In the genomic region with DNA sequence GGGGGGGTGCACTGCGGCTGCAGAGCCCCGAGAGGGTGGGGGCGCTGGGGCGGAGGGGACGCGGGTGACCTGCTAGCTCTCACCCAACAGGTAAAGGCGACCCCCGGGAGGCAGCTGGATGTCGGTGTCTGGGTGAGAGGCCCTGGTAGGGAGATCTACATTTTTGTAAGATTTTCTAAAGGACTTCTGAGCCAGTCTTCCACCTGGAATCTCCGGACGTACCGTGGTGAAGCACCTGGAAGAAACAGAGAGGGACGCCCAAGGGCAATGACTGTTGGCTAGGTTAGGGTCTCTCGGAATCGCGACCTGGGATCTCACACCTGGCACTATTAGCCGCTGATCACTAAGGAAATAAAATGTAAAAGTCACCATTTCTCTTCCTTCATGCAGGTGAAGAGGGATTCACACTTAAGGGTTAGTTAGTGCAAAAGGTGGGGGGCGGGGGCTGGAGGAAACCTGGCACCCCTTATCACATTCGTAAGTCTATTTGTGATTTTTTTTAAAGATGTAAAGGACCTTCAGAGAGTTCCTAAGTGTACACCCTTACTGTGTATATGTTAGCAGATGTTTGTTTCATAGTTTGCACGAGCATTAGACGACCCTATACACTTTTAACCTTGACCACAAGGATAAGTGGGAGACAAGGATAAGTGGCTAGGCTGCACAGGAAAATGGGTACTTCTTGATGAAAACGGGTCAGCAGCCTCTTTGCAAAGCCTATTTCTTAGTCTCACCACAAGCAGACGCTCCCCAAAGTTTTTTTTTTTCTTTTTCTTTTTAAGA, we compare ENCODE assay signal across 8 mouse cellular contexts. TPM values are rescaled to one million over a fixed set of nuclear protein-coding genes. Genes with fewer than 3 reads are reported as not detected.
DNase-seq lines count a peak whose midpoint lies in the region; ATAC-seq and TF ChIP-seq lines count a peak whose summit lies in the region.

No protein-coding gene starts in this region.

- peaks cover 26% of the 10 kb centered on the region for H3K36me3 ChIP-seq in heart, embryonic 10.5 days
- H3K36me3 ChIP-seq in C2C12 (ENCODE audit: control insufficient read depth, insufficient read depth): peaks cover 14% of the 10 kb centered on the region
- peaks cover 20% of the 10 kb centered on the region for H3K36me3 ChIP-seq in forebrain, embryonic 13.5 days (ENCODE audit: poor library complexity, severe bottlenecking)
- H3K36me3 ChIP-seq in liver, embryonic 12.5 days: peaks cover 16% of the 10 kb centered on the region

- peak overlapping the region; percentile 87 for H3K4me3 ChIP-seq in heart, embryonic 10.5 days
- peak overlapping the region; percentile 74 for H3K4me3 ChIP-seq in C2C12 (ENCODE audit: insufficient read depth, poor library complexity, severe bottlenecking)
- peak overlapping the region; percentile 78 for H3K4me3 ChIP-seq in forebrain, embryonic 13.5 days
- H3K4me3 ChIP-seq in liver, embryonic 12.5 days: peak overlapping the region; percentile 57

- H3K9ac ChIP-seq in forebrain, embryonic 13.5 days: peak overlapping the region; percentile 90
- H3K9ac ChIP-seq in liver, embryonic 12.5 days: peak overlapping the region; percentile 53

- H3K9me3 ChIP-seq in heart, embryonic 10.5 days: no peaks in the 10 kb centered on the region
- no peaks in the 10 kb centered on the region for H3K9me3 ChIP-seq in forebrain, embryonic 13.5 days (replicated peaks)
- no peaks in the 10 kb centered on the region for H3K9me3 ChIP-seq in liver, embryonic 12.5 days (replicated peaks)

- WGBS in heart, embryonic 10.5 days: 2% methylated on average over 23 of the region's 23 CpGs
- 3% methylated on average over 23 of the region's 23 CpGs for WGBS in forebrain, embryonic 13.5 days
- WGBS in liver, embryonic 12.5 days (ENCODE audit: insufficient replicate concordance): 3% methylated on average over 23 of the region's 23 CpGs

- peaks cover 36% of the 10 kb centered on the region for H3K79me2 ChIP-seq in C2C12 (ENCODE audit: control insufficient read depth, insufficient read depth)

- H3K27ac ChIP-seq in heart, embryonic 10.5 days: peak overlapping the region; percentile 97
- H3K27ac ChIP-seq in forebrain, embryonic 13.5 days: peak overlapping the region; percentile 98
- H3K27ac ChIP-seq in liver, embryonic 12.5 days: peak overlapping the region; percentile 51; the same call in 1 of the 2 replicates

- no peak for DNase-seq in heart, embryonic 10.5 days (ENCODE audit: low spot score)
- DNase-seq in heart, adult 11 months: no peak
- DNase-seq in testis, postnatal 10 days (ENCODE audit: low spot score): no peak
- DNase-seq in adrenal gland, adult 2 months: no peak
- no peak for DNase-seq in right cerebral cortex, postnatal 14 days

- H3K79me3 ChIP-seq in C2C12 (ENCODE audit: low read depth): peaks cover 34% of the 10 kb centered on the region

- H3ac ChIP-seq in C2C12 (ENCODE audit: control insufficient read depth, insufficient read length, low read depth): peak overlapping the region; percentile 14

- H3K27me3 ChIP-seq in heart, embryonic 10.5 days (ENCODE audit: insufficient read depth, poor library complexity, severe bottlenecking): peaks cover 11% of the 10 kb centered on the region; the same call in 1 of the 2 replicates
- H3K27me3 ChIP-seq in C2C12 (ENCODE audit: control insufficient read depth, insufficient read depth, insufficient read length): no peaks in the 10 kb centered on the region
- no peaks in the 10 kb centered on the region for H3K27me3 ChIP-seq in forebrain, embryonic 13.5 days
- H3K27me3 ChIP-seq in liver, embryonic 12.5 days (replicated peaks): peaks cover 78% of the 10 kb centered on the region

- ATAC-seq in forebrain, embryonic 13.5 days: peak; percentile 1; the same call in 1 of the 2 replicates
- ATAC-seq in liver, embryonic 12.5 days: no peak

- no peak for TF ChIP-seq CTCF in C2C12 (IDR thresholded peaks at IDR 0.05; ENCODE audit: control insufficient read depth, insufficient read depth, insufficient read length)

- peaks cover 45% of the 10 kb centered on the region for H3K4me1 ChIP-seq in heart, embryonic 10.5 days
- H3K4me1 ChIP-seq in forebrain, embryonic 13.5 days: peaks cover 49% of the 10 kb centered on the region
- H3K4me1 ChIP-seq in liver, embryonic 12.5 days: peaks cover 9% of the 10 kb centered on the region; the same call in 1 of the 2 replicates

- H3K4me2 ChIP-seq in forebrain, embryonic 13.5 days: peak overlapping the region; percentile 87
- peak overlapping the region; percentile 72 for H3K4me2 ChIP-seq in liver, embryonic 12.5 days

TF ChIP-seq in C2C12, 6 proteins besides CTCF, POLR2A, EP300 and RAD21:
- no peak for TF ChIP-seq FOSL1 (IDR thresholded peaks at IDR 0.05; ENCODE audit: insufficient read depth, low read length, poor library complexity, severe bottlenecking)
- no peak for TF ChIP-seq MYOG (IDR thresholded peaks at IDR 0.05; ENCODE audit: control insufficient read depth, extremely low read depth, insufficient read length)
- TF ChIP-seq USF1 (IDR thresholded peaks at IDR 0.05; ENCODE audit: low read depth): no peak
- TF ChIP-seq CEBPB (IDR thresholded peaks at IDR 0.05; ENCODE audit: low read depth): no peak
- TF ChIP-seq MAX (IDR thresholded peaks at IDR 0.05): no peak
- no peak for TF ChIP-seq MYOD1 (IDR thresholded peaks at IDR 0.05; ENCODE audit: control insufficient read depth, insufficient read length, low read depth)
TF ChIP-seq in C2C12: peak in this region for 0.

RNA-seq across cellular contexts. Expression of a gene that starts 0.9 kb away (rescaled TPM):
- polyA plus RNA-seq in heart, embryonic 10.5 days (2016; fragmentation: Nextera tagmentation; extraction: Ambion mirVana): 10.0 and 12.5 TPM in 2 replicates
- 4.6 TPM for polyA plus RNA-seq in C2C12 (2012; fragmentation: generic; extraction: Trizol)
- polyA plus RNA-seq in forebrain, embryonic 13.5 days (2015; fragmentation: Nextera tagmentation; extraction: Ambion mirVana): 9.0 and 10.7 TPM in 2 replicates
- polyA plus RNA-seq in liver, embryonic 12.5 days (2016; fragmentation: Nextera tagmentation; extraction: Ambion mirVana): 1.8 and 1.9 TPM in 2 replicates
- total RNA-seq in adrenal gland, adult 2 months (2021): 10 to 100 TPM in 1 of 2 experiments, 1 to 10 TPM in 1; 9.6 to 15.6 TPM
- polyA plus RNA-seq in adrenal gland, adult 2 months (2012; rRNA removed): 7.2 and 7.5 TPM in 2 replicates

RNA-seq across cellular contexts. Expression of a gene that starts 24.1 kb away (rescaled TPM):
- 11.0 and 12.4 TPM in 2 replicates for polyA plus RNA-seq in heart, embryonic 10.5 days (2016; fragmentation: Nextera tagmentation; extraction: Ambion mirVana)
- polyA plus RNA-seq in C2C12 (2012; fragmentation: generic; extraction: Trizol): 12.6 TPM
- polyA plus RNA-seq in forebrain, embryonic 13.5 days (2015; fragmentation: Nextera tagmentation; extraction: Ambion mirVana): 5.7 and 6.3 TPM in 2 replicates
- polyA plus RNA-seq in liver, embryonic 12.5 days (2016; fragmentation: Nextera tagmentation; extraction: Ambion mirVana): 11.8 and 13.3 TPM in 2 replicates
- total RNA-seq in adrenal gland, adult 2 months (2021): 10 to 100 TPM; 32.5 to 37.2 TPM
- 13.4 and 15.4 TPM in 2 replicates for polyA plus RNA-seq in adrenal gland, adult 2 months (2012; rRNA removed)

RNA-seq across cellular contexts. Expression of a gene that starts 59.2 kb away (rescaled TPM):
- polyA plus RNA-seq in heart, embryonic 10.5 days (2016; fragmentation: Nextera tagmentation; extraction: Ambion mirVana): 28.0 and 32.2 TPM in 2 replicates
- 3.8 TPM for polyA plus RNA-seq in C2C12 (2012; fragmentation: generic; extraction: Trizol)
- polyA plus RNA-seq in forebrain, embryonic 13.5 days (2015; fragmentation: Nextera tagmentation; extraction: Ambion mirVana): 25.9 and 31.3 TPM in 2 replicates
- polyA plus RNA-seq in liver, embryonic 12.5 days (2016; fragmentation: Nextera tagmentation; extraction: Ambion mirVana): 4.0 and 4.5 TPM in 2 replicates
- total RNA-seq in adrenal gland, adult 2 months (2021): not detected
- not detected in 2 replicates for polyA plus RNA-seq in adrenal gland, adult 2 months (2012; rRNA removed)
